Mouse (Mus musculus) heart, embryonic 15.5 days (tissue): ENCODE results near the gene Dclk3. TPM values are rescaled to one million over a fixed set of nuclear protein-coding genes. Genes with fewer than 3 reads are reported as not detected.

Experiments
- ATAC-seq: fragments of 200-750 bp; cut with Nextera tagmentation; replicated peaks from 2 replicates; pipeline ENCODE4 v1.8.0; 2017; ENCODE audit warnings: low read depth, moderate TSS enrichment; ENCODE audit not compliant: insufficient number of reproducible peaks, insufficient read depth, low FRiP score
- H3K27ac ChIP-seq: fragments of 300-500 bp; sonication (generic); 2 replicates; pipeline ENCODE4 v1.5.1; 2015; ENCODE audit warnings: mild to moderate bottlenecking, inconsistent platforms
- H3K27me3 ChIP-seq: fragments of 300-500 bp; sonication (generic); 2 replicates; pipeline ENCODE4 v1.6.1; 2015; ENCODE audit warnings: inconsistent platforms
- H3K36me3 ChIP-seq: fragments of 300-500 bp; sonication (generic); 2 replicates; pipeline ENCODE4 v1.6.1; 2015; ENCODE audit warnings: mild to moderate bottlenecking, inconsistent platforms
- H3K4me1 ChIP-seq: fragments of 300-500 bp; sonication (generic); replicated peaks from 2 replicates; pipeline ENCODE4 v1.6.1; 2015; ENCODE audit warnings: inconsistent platforms
- H3K4me2 ChIP-seq: fragments of 300-500 bp; sonication (generic); 2 replicates; pipeline ENCODE4 v1.6.1; 2015; ENCODE audit warnings: inconsistent platforms, mild to moderate bottlenecking, moderate library complexity
- H3K4me3 ChIP-seq: fragments of 300-500 bp; sonication (generic); 2 replicates; pipeline ENCODE4 v1.5.1; 2015; ENCODE audit warnings: mild to moderate bottlenecking, inconsistent platforms
- H3K9ac ChIP-seq: fragments of 300-500 bp; sonication (generic); 2 replicates; pipeline ENCODE4 v1.6.1; 2015; ENCODE audit warnings: mild to moderate bottlenecking, inconsistent platforms
- H3K9me3 ChIP-seq: fragments of 300-500 bp; sonication (generic); replicated peaks from 2 replicates; pipeline ENCODE4 v1.6.1; 2016; ENCODE audit warnings: inconsistent platforms
- WGBS: fragments of 180-500 bp; shearing (Covaris S2); methylation state at CpG from one replicate; pipeline ENCODE4 v1.1.7; 2015; ENCODE audit warnings: mixed read lengths; 5-methylcytosine and 5-hydroxymethylcytosine counted together
- polyA plus RNA-seq: library from polyadenylated mRNA; unstranded; fragments of >200 nt; fragmentation: Nextera tagmentation; extraction: Ambion mirVana; gene quantifications from 2 replicates; pipeline ENCODE4 v1.2.1, GENCODE M21; 2015

Gene Dclk3
- 0.53 and 0.84 TPM in 2 replicates for polyA plus RNA-seq

DNA sequence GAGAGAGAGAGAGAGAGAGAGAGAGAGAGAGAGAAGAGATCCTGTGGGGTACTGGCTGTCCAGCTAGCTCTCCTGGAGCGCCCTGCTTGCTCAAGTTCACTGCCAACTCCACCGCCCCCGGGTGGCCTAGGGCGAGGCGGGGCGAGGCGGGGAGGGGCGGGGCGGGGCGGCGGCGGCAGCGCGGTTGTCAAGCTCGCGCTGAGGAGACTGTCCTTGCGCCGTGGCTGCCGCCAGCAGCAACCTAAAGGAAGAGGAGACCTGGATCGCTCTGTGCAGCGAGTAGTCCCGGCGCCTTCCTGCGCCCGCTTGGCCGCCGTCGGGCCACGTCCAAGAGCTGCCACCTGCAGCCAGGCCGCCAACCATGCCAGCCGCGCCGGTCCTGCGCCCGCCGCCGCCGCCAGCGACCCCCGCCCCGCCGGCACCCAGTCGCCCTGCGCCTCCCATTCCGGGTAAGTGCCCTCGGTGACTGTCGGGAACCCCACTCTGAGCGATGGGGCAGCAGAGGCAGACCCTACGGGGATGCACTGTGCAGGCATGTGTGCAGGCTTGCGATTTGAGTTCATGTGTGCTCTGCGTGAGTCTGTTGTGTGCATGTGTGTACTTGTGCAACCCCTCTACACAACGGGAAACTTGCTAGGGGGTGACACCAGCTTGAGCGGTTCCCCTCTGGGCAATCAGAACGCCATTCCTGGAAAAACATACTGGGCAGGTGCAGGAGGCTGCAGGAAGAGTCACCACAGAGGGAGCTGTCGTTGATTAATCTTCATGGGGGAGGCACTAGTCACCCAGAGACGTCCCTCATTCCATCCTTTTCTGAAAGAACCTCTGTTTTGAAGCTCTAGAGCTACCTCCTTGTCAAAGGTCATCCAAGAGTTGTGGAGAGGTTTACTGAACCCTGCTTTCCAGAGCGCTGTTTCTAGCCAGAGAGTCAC lies at the start of gene Dclk3:
Gene Dclk3, plus strand, starts transcription at position 178 of the 932 bp plus-strand sequence.
- Histone ChIP-seq H3K9ac (peak within 1 kb of the TSS; percentile 32), H3K4me1 (peaks cover 5% of the 10 kb centered on the region), H3K9me3 (no peaks in the 10 kb centered on the region), H3K27me3 (peaks cover 13% of the 10 kb centered on the region), H3K27ac (no peak within 1 kb of the TSS), H3K4me3 (peak within 1 kb of the TSS; percentile 54), H3K36me3 (no peaks in the 10 kb centered on the region), H3K4me2 (peak within 1 kb of the TSS; percentile 74)
- ATAC-seq = peak; percentile 58
- 3% methylated on average over 54 of the region's 57 CpGs for WGBS

DNA sequence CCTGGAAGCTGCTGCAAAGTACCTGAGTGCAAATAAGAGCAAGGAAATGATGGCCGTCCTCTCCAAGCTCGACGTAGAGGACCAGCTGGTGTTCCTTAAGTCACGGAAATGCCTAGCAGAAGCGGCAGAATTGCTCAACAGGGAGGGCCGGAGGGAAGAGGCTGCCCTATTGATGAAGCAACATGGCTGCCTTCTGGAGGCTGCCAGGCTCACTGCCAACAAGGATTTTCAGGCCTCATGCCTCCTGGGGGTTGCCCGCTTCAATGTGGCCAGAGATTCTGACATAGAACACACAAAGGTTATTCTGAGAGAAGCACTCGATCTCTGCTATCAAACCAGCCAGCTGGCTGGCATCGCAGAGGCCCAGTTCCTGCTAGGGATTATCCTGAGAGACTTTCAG lies 48.9 kb upstream of the Dclk3 start:
- 81% methylated on average over 9 of the region's 9 CpGs for WGBS
- Histone ChIP-seq H3K27me3 (no peaks in the 10 kb centered on the region), H3K4me1 (no peaks in the 10 kb centered on the region), H3K9me3 (no peaks in the 10 kb centered on the region), H3K36me3 (no peaks in the 10 kb centered on the region), H3K4me3 (no peak overlapping the region), H3K4me2 (no peak overlapping the region), H3K27ac (no peak overlapping the region), H3K9ac (no peak overlapping the region)
- no peak for ATAC-seq

DNA sequence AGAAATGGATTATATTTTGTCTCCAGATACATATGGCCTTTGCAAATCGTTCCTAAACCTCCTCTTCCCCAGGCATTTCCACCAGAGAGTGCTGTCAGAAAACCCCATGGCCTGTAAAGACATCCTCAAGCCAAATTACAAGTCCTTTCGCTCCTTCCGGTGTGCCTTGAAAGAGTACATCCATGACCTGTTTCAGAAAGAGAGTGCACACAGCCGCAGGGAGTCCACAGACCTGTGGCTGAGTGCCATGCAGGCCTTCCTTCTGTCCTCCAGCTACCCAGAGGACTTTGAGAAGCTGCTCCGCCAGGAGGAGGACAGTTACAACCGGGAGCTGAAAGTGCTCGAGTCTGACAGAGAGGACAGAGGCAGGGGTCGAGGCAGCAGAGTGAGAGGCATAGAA lies 47.8 kb upstream of the Dclk3 start:
- no peak for ATAC-seq
- WGBS = 76% methylated on average over 8 of the region's 8 CpGs
- Histone ChIP-seq H3K4me3 (no peak overlapping the region), H3K27ac (no peak overlapping the region), H3K4me1 (no peaks in the 10 kb centered on the region), H3K36me3 (no peaks in the 10 kb centered on the region), H3K4me2 (no peak overlapping the region), H3K9ac (no peak overlapping the region), H3K9me3 (no peaks in the 10 kb centered on the region), H3K27me3 (no peaks in the 10 kb centered on the region)

DNA sequence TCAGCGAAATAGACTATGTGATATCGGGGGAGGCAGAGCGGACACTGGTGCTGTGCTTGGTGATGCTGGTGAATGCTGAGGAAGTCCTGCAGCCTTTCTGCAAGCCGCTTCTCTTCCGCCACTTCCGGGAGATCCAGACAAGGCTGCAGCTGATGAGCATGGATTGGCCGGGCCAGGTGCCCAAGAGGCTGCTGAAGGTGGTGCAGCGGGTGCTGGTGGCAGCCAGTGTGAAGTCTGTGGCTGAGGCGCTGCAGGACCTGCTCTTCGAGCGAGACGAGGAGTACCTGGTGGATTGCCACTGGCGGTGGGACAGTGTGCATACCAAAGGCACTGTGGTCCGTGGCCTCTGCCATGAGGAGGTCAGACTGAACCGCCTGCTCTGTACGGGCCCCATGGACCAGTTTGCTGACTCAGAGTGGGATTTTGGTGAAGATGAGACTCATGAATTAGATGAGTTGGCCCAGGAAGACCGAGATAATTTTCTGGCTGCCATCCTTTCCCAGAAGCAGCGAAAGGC lies 46.9 kb upstream of the Dclk3 start:
- Histone ChIP-seq H3K9me3 (no peaks in the 10 kb centered on the region), H3K9ac (no peak overlapping the region), H3K4me2 (no peak overlapping the region), H3K27ac (no peak overlapping the region), H3K4me3 (no peak overlapping the region), H3K36me3 (no peaks in the 10 kb centered on the region), H3K4me1 (no peaks in the 10 kb centered on the region), H3K27me3 (no peaks in the 10 kb centered on the region)
- 81% methylated on average over 18 of the region's 18 CpGs for whole genome bisulfite sequencing
- ATAC-seq = no peak

DNA sequence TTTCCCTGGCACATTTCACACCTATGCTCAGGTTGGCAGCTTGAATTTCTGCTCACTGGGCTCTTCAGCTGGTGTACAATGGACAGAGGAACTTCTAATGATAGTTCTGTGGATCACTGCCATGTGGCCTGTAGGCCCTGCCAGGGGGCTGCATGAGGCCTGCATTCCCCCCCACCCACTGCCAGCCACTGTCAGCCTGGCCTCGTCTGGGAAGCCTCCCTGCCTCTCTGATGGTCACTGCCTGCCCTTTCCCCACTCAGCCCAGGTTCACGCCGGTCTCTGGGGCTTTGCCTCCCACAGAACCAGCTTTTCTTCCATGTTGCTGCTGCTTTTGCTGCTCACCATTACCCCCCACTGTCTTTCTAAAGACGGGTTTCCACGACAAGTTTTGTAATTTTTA lies 43.6 kb upstream of the Dclk3 start:
- no peak overlapping the region for H3K27ac ChIP-seq
- H3K9ac ChIP-seq = no peak overlapping the region
- no peaks in the 10 kb centered on the region for H3K9me3 ChIP-seq
- H3K4me2 ChIP-seq = no peak overlapping the region
- no peak for ATAC-seq
- no peak overlapping the region for H3K4me3 ChIP-seq
- WGBS = 84% methylated on average over 5 of the region's 5 CpGs
- H3K4me1 ChIP-seq = no peaks in the 10 kb centered on the region
- no peaks in the 10 kb centered on the region for H3K27me3 ChIP-seq
- no peaks in the 10 kb centered on the region for H3K36me3 ChIP-seq

DNA sequence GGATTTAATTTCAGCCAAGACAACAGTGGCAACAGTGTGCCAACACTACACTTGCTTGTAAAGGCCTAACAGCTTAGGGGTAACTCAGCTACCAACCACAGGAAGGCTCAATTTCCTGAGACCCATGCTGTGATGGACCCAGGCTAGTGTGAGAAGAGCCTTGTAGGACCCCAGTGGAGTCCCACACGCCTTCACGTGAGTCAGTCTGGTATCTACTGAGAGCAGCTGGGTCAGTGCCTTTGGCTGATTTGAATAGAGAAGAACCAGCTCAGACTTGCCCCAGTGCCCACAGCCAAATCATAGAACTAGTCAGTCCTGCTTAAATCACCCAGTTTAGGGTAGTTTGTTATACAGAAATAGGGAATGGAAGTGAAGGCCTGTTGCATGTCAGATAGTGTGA lies 40.8 kb upstream of the Dclk3 start:
- WGBS = 80% methylated on average over 2 of the region's 2 CpGs
- no peaks in the 10 kb centered on the region for H3K27me3 ChIP-seq
- ATAC-seq = no peak
- H3K36me3 ChIP-seq = no peaks in the 10 kb centered on the region
- no peak overlapping the region for H3K4me3 ChIP-seq
- no peaks in the 10 kb centered on the region for H3K9me3 ChIP-seq
- H3K27ac ChIP-seq = no peak overlapping the region
- H3K4me2 ChIP-seq = no peak overlapping the region
- H3K4me1 ChIP-seq = no peaks in the 10 kb centered on the region
- no peak overlapping the region for H3K9ac ChIP-seq

DNA sequence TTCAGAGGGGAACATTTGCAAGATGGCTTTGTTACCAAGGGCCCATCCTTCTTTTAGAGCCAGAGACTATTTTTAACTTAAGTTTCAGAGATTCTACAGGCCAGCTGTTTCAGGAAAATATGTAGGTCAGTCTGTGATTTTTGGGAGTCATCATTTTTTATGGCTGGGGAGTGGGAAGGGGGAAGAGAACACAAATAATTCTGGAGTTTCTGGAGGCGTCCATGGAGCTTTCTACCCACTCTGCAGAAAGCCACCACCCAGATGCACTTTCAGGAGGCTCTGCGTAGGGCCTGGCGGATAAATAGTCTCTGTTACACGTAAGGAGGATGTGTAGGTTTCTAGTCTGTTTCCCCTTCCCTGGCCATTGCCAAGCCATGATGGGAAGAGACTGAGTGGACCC lies 38.8 kb upstream of the Dclk3 start:
- Histone ChIP-seq H3K4me3 (no peak overlapping the region), H3K4me2 (no peak overlapping the region), H3K36me3 (no peaks in the 10 kb centered on the region), H3K9me3 (no peaks in the 10 kb centered on the region), H3K27ac (no peak overlapping the region), H3K9ac (no peak overlapping the region), H3K4me1 (no peaks in the 10 kb centered on the region), H3K27me3 (no peaks in the 10 kb centered on the region)
- 84% methylated on average over 4 of the region's 4 CpGs for WGBS
- no peak for ATAC-seq

DNA sequence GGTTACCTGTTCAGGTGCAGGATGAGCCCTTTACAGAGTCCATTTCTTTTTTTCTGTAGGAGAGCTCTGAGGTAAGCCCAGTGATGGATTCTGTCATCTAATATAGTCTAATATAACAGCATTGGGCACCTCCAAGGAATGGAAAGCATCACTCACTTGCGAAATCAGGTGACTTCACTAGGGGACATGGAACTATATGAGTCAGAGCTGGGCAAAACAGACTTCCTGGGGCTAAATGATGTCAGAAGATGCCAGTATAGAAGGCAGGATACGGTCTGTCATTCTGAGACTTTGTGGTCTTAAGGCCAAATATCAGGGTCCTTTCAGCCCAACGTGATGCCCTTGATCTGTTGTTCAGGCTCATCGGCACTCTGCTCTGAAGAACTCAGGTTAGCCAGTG lies 35.7 kb upstream of the Dclk3 start:
- ATAC-seq = no peak

DNA sequence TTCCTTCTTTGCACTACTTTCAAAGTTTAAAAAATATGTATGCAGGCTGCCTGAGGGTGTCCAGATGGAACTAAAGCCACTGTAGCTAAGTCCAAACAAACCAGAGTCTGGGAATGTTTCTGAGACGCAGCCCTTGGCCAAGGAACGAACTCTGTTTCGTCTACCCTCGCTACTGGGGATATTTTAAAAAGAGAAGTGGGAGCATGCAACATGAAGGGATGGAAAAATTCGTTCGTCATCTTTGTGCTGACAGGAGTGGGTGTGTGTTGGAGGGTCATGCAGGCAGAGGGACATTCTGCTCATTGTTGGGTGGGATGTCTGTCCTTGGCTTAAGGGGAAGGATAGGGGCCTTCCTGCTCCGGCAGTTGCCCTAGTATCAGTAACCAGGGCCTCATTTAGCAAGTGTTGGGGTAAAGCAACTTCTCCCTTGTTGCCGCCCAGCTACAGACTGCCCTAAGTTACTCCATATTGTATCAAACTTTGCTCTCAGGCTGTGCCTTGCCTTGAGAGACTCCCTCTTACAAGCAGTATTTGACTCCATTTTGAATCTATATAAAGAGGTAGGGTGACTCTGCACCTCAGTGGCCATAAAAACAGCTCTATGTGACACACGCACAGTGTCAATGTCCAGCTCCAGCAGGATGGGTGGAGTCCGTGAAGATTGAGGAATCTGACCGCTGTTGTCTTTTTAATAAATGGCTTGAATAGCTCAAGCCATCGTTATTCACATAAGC lies 34.4 kb upstream of the Dclk3 start:
- no peak for ATAC-seq

More for the DNA sequence above, 35.7 kb upstream of the Dclk3 start:
- Histone ChIP-seq H3K4me2 (no peak overlapping the region), H3K27ac (no peak overlapping the region), H3K27me3 (no peaks in the 10 kb centered on the region), H3K36me3 (no peaks in the 10 kb centered on the region), H3K9ac (no peak overlapping the region), H3K9me3 (no peaks in the 10 kb centered on the region), H3K4me1 (no peaks in the 10 kb centered on the region), H3K4me3 (no peak overlapping the region)
- 76% methylated on average over 4 of the region's 4 CpGs for WGBS

DNA sequence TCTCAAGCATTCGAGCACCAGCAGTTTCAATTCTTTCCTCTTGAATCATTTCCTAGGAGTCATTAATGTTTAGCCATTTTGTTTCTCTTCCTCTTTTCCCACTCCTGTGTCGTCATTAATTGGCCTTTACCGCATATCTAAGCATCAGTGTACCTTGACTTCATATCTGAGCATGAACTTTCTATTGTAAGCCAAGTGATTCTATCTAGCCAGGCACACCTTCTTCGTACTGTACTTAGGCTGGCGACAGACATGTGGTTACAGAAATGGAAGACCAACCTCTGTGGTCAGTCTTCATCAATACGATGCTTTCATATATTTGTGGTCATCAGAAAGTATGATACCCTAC lies 33.8 kb upstream of the Dclk3 start:
- Histone ChIP-seq H3K4me2 (no peak overlapping the region), H3K9me3 (no peaks in the 10 kb centered on the region), H3K9ac (no peak overlapping the region), H3K27me3 (no peaks in the 10 kb centered on the region), H3K4me1 (no peaks in the 10 kb centered on the region), H3K4me3 (no peak overlapping the region), H3K36me3 (no peaks in the 10 kb centered on the region), H3K27ac (no peak overlapping the region)
- WGBS = 91% methylated on average over 6 of the region's 6 CpGs
- no peak for ATAC-seq

More for the DNA sequence above, 34.4 kb upstream of the Dclk3 start:
- Histone ChIP-seq H3K27me3 (no peaks in the 10 kb centered on the region), H3K27ac (no peak overlapping the region), H3K4me2 (no peak overlapping the region), H3K9me3 (no peaks in the 10 kb centered on the region), H3K9ac (no peak overlapping the region), H3K36me3 (no peaks in the 10 kb centered on the region), H3K4me3 (no peak overlapping the region), H3K4me1 (no peaks in the 10 kb centered on the region)
- WGBS = 73% methylated on average over 12 of the region's 12 CpGs

DNA sequence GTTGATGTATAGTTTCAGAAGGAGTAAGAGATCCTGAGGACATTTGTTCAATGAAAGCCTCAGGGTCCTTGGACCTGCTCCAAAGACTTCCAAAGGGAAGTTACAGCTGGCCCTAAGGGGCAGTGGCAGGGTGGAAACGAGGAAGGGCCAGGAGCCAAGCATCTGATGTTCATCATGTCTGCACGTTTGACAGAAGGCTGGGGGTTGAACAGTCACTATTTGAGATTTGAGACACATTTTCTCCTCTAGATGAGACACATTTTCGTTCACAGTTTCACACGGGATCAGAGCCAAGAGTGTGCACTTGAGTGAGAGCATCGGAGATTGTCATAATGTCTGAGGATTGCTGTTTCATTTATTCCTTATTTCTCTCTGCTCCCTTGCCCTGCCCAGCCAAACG lies 30.9 kb upstream of the Dclk3 start:
- WGBS = 43% methylated on average over 6 of the region's 6 CpGs
- no peak overlapping the region for H3K27ac ChIP-seq
- no peaks in the 10 kb centered on the region for H3K4me1 ChIP-seq
- no peak overlapping the region for H3K9ac ChIP-seq
- no peaks in the 10 kb centered on the region for H3K9me3 ChIP-seq
- no peak overlapping the region for H3K4me3 ChIP-seq
- no peak for ATAC-seq
- H3K27me3 ChIP-seq = no peaks in the 10 kb centered on the region
- H3K4me2 ChIP-seq = no peak overlapping the region
- no peaks in the 10 kb centered on the region for H3K36me3 ChIP-seq
